Mouse (Mus musculus) central nervous system, embryonic 14 days (tissue): ENCODE measurements around the gene Tsc22d3. TPM values are rescaled to one million over a fixed set of nuclear protein-coding genes. Genes with fewer than 3 reads are reported as not detected.

Experiments
- polyA plus RNA-seq: library from polyadenylated mRNA; depleted of rRNA; stranded (reverse); fragments of >200 nt; gene quantifications from 2 replicates; pipeline ENCODE4 v1.2.3, GENCODE M21; 2012; rRNA removed

Gene Tsc22d3
- polyA plus RNA-seq = 38.6 and 43.1 TPM in 2 replicates

GRCm38 (mm10) chrX:140600410-140601109 lies at the start of gene Tsc22d3:
TSS of gene Tsc22d3 (minus strand) at chrX:140600659.

Other genes with a start within 250 kb of the Tsc22d3 start
- gene Prps1, start 144.0 kb downstream of the Tsc22d3 start, polyA plus RNA-seq = 32.2 and 36.8 TPM in 2 replicates
- gene Mid2, start 63.9 kb upstream of the Tsc22d3 start, polyA plus RNA-seq = 6.5 and 8.6 TPM in 2 replicates
- not detected in 2 replicates for gene Tex13b, start 212.8 kb upstream of the Tsc22d3 start, polyA plus RNA-seq